Mouse (Mus musculus): ENCODE results near the gene Wsb1. TPM values are rescaled to one million over a fixed set of nuclear protein-coding genes. Genes with fewer than 3 reads are reported as not detected.
"Not testable (repeated sequence)": the region's sequence is repeated elsewhere in the genome, so short reads cannot be mapped to it uniquely, and the experiment has no call there.

The Wsb1 gene
- polyA plus RNA-seq, 1 experiment = 41.8 TPM

DNA sequence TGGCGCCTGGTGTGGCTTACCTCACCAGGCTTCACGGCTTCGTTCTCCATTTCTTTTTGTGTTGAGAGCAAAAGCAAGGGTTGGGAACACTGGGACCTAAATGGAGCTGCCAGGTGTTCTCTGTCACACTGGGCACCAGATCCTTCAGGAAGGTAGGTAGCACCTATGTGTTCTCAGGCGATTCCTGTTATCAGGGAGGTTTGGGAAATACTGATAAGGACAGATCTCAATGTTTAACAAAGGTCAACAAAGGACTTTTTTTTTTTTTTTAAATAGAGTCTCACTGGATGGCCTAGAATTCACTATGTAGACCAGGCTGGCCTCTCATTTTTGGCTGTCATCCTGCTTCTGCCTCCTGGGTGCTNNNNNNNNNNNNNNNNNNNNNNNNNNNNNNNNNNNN, 19.3 kb upstream of the Wsb1 start:
- DNase-seq (ENCODE audit: low read depth, low spot score) = no peak
- WGBS = 40% methylated on average over 4 of the region's 4 CpGs

DNA sequence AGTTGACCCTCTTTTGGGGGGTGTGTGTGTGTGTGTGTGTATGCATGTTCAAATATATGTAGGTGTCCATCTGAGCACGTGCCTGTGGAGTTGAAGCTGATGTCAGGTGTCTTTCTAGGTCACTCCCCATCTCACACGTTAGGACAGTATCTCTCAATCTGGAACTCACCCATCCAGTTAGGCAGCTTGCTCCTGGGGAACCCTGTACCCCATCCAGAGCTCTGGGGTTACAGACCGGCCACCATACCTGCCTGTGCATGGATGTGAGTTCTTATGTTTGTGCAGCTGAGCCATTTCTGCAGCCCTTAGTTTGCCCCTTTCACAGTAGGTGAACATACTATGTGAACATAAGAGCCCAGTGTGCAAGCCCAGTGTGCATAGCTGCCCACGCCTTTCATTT, 18.6 kb upstream of the Wsb1 start:
- no peak for DNase-seq (ENCODE audit: low read depth, low spot score)
- 38% methylated on average over 4 of the region's 4 CpGs for WGBS

DNA sequence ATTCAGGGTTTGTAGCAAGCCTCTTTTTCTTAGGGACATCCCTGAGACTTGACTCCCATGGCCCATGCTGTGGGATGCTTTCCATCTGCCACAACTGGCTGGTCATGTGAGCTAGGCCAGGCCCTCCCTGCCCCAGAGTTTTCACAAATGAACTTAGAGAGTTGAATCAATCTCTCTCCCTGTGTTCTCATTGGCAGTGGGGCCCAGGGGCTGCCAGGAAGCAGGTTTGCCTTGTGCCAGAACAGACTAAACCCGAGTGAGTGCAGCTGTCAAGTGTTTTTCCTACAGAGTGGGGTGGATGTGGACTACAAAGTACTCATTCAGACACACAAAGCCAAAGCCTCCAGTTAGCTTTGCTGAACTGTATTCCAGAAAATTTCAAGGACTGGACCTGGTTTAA, 12.7 kb upstream of the Wsb1 start:
- DNase-seq (ENCODE audit: low read depth, low spot score) = no peak
- WGBS = 33% methylated on average over 1 of the region's 1 CpGs

- 74% methylated on average over 3 of the region's 3 CpGs for WGBS
- no peak for DNase-seq (ENCODE audit: low read depth, low spot score)
These were observed 9.9 kb upstream of the Wsb1 start for GRCm38 (mm10) chr11:79264376-79264775.

- 89% methylated on average over 4 of the region's 4 CpGs for WGBS
- DNase-seq (ENCODE audit: low read depth, low spot score) = not testable (repeated sequence)
These were observed 5.7 kb upstream of the Wsb1 start for GRCm38 (mm10) chr11:79260126-79260525.

- WGBS = 81% methylated on average over 6 of the region's 6 CpGs
These were observed 4.3 kb upstream of the Wsb1 start for GRCm38 (mm10) chr11:79258738-79259137.

GRCm38 (mm10) chr11:79253542-79254390, 705 bp downstream of the Wsb1 start:
- no peak for DNase-seq (ENCODE audit: low read depth, low spot score)
- WGBS = under 1% methylated on average over 49 of the region's 49 CpGs

More at GRCm38 (mm10) chr11:79258738-79259137, 4.3 kb upstream of the Wsb1 start:
- DNase-seq (ENCODE audit: low read depth, low spot score) = no peak

- DNase-seq (ENCODE audit: low read depth, low spot score) = no peak
- under 1% methylated on average over 6 of the region's 6 CpGs for WGBS
These were observed 1.5 kb downstream of the Wsb1 start for GRCm38 (mm10) chr11:79252881-79253541.

GRCm38 (mm10) chr11:79239024-79239423, 15.4 kb downstream of the Wsb1 start:
- DNase-seq (ENCODE audit: low read depth, low spot score) = no peak
- 96% methylated on average over 7 of the region's 7 CpGs for WGBS

- no peak for DNase-seq (ENCODE audit: low read depth, low spot score)
- WGBS = 48% methylated on average over 1 of the region's 1 CpGs
These were observed 16.1 kb downstream of the Wsb1 start for GRCm38 (mm10) chr11:79238398-79238752.

GRCm38 (mm10) chr11:79237644-79238397, 16.6 kb downstream of the Wsb1 start:
- WGBS = 70% methylated on average over 11 of the region's 11 CpGs

GRCm38 (mm10) chr11:79230251-79230570, 24.3 kb downstream of the Wsb1 start:
- DNase-seq (ENCODE audit: low read depth, low spot score) = no peak
- 41% methylated on average over 13 of the region's 13 CpGs for WGBS

More at GRCm38 (mm10) chr11:79237644-79238397, 16.6 kb downstream of the Wsb1 start:
- DNase-seq (ENCODE audit: low read depth, low spot score) = no peak

GRCm38 (mm10) chr11:79229561-79230250, 24.8 kb downstream of the Wsb1 start:
- 22% methylated on average over 11 of the region's 11 CpGs for WGBS
- DNase-seq (ENCODE audit: low read depth, low spot score) = no peak

DNA sequence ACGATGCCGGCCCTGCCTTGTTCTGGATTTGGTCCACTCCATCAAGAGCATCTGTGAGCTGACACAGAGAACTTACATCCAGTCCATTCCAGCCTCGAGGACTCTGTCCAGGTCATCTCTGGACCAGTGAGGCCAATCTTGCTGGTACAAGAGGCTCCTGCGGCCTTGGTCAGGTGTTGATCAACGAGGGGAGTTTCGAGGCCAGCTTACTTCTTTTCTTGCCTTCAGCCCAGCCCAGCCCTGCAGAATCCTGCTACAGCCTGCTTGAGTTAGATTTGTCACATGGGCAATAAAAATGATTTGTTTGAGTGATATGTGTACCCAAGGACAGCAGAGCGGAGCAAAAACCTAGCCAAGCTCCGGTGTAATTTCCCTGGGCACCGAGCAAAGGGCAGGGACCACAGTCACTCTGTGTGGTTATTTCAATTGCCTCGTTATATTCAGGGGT, 25.4 kb downstream of the Wsb1 start:
- DNase-seq (ENCODE audit: low read depth, low spot score) = peak; percentile 90
- 19% methylated on average over 10 of the region's 10 CpGs for WGBS

DNA sequence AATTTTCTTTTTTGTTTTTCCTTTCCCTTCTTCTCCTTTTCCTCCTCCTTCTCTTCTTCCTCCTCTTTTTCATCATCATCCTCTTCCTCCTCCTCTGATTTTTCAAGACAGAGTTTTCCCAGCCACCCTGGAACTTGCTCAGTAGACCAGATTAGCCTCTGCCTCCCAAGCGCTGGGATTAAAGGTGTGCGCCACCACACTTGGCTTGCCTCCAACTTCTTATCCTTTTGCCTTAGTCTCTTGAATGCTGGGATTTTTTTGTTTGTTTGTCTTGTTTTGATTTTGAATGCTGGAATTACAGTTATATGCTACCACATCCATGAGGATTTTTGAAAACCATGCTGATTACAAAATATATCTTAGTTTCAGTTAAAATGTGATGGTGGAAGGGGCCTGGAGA, 26.4 kb downstream of the Wsb1 start:
- DNase-seq (ENCODE audit: low read depth, low spot score) = no peak
- WGBS = 75% methylated on average over 2 of the region's 2 CpGs

- WGBS = 82% methylated on average over 8 of the region's 8 CpGs
- DNase-seq (ENCODE audit: low read depth, low spot score) = no peak
These were observed 28.9 kb downstream of the Wsb1 start for GRCm38 (mm10) chr11:79225371-79226155.

DNA sequence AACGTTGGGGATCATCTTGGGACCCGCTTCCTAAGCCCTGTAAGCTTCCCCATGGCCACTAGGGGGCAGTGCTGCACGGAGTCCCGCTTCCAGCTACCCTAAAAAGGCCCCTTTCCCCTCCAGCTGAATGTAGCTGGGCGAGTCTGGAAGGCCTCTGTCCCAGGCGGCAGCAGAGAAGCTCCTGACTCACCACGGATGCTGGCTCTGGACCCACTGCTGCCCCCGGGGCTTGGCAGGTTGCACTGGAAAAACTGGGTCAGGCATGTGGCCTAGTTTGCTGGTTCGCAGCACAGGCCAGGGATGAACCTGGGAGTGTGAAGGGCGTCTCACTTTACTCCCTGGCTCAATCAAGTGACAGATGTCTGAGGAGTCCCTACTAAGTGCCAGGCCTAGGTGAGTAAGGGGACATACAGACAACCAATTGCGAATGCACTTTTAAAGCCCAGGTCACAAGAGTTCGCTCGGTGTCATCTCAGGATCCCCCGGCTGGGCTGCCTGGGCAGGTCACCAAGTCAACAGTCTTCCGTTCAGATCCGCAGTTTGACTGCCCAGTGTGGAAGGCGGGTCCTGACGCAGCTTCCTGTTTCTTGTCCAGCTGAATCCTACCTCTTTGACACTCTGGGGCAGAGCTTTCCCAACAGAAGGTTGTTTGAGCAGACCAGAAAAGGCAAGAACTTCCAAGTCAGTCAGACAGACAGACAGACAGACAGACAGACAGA, 29.8 kb downstream of the Wsb1 start:
- WGBS = 16% methylated on average over 18 of the region's 18 CpGs

GRCm38 (mm10) chr11:79223420-79223819, 31.1 kb downstream of the Wsb1 start:
- 83% methylated on average over 6 of the region's 6 CpGs for WGBS
- no peak for DNase-seq (ENCODE audit: low read depth, low spot score)

More for the DNA sequence above, 29.8 kb downstream of the Wsb1 start:
- peak; percentile 55 for DNase-seq (ENCODE audit: low read depth, low spot score)

Measured in large intestine, adult 2 months (tissue).